Mouse (Mus musculus) cortical plate, adult 2 months (tissue): ENCODE results near the gene Ptpn7. TPM values are rescaled to one million over a fixed set of nuclear protein-coding genes. Genes with fewer than 3 reads are reported as not detected.

Experiments
- H3K27ac ChIP-seq: fragments of 200-500 bp; 2 replicates; pipeline ENCODE4 v1.5.1; 2012; ENCODE audit warnings: low read length, control low read depth, inconsistent platforms; ENCODE audit not compliant: insufficient read depth
- H3K4me1 ChIP-seq: fragments of 200-500 bp; 2 replicates; pipeline ENCODE4 v1.6.1; 2011; ENCODE audit warnings: low read length; ENCODE audit not compliant: control insufficient read depth, insufficient read depth
- H3K4me3 ChIP-seq: fragments of 200-500 bp; 2 replicates; pipeline ENCODE4 v1.5.1; 2011; ENCODE audit warnings: mild to moderate bottlenecking, low read length, control low read depth; ENCODE audit not compliant: insufficient read depth
- CTCF ChIP-seq: fragments of 200-500 bp; IDR thresholded peaks from 2 replicates; pipeline ENCODE4 v1.5.1; 2011; ENCODE audit warnings: mild to moderate bottlenecking, control low read depth, low read length; ENCODE audit not compliant: insufficient read depth; ENCODE audit errors: extremely low read depth
- POLR2A ChIP-seq: fragments of 200-500 bp; IDR thresholded peaks from 2 replicates; pipeline ENCODE4 v1.6.1; 2011; ENCODE audit warnings: mild to moderate bottlenecking, low read length, control low read depth; ENCODE audit not compliant: insufficient read depth; ENCODE audit errors: extremely low read depth
- polyA plus RNA-seq: library from polyadenylated mRNA; depleted of rRNA; stranded (reverse); fragments of >200 nt; gene quantifications from 2 replicates; pipeline ENCODE4 v1.2.3, GENCODE M21; 2012

Gene Ptpn7
- polyA plus RNA-seq, 1 experiment: 0.86 TPM

DNA sequence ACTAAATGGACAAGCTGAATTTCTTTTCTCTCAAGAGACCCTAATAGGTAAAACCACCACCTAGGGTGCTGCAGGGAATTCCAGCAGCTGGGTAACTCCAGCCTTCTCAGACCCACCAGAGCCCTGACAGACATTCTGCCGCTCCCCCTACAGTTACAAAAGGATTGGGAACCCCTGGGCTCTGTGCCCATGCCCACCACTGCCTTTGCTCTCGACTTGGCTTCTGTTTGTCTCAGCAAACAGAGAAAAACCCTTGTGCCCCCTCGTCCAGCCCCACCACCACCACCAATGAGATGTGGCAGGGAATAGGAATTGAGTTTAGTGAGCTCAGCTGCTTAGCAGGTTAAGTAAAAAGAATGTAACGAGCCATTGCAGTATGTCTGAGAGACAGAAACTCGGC is 16.5 kb downstream of the Ptpn7 start:
- Histone ChIP-seq H3K27ac (no peak overlapping the region), H3K4me1 (peaks cover 2% of the 10 kb centered on the region), H3K4me3 (peak overlapping the region; percentile 92; the same call in 1 of the 2 replicates)
- TF ChIP-seq POLR2A (no peak), CTCF (no peak)

DNA sequence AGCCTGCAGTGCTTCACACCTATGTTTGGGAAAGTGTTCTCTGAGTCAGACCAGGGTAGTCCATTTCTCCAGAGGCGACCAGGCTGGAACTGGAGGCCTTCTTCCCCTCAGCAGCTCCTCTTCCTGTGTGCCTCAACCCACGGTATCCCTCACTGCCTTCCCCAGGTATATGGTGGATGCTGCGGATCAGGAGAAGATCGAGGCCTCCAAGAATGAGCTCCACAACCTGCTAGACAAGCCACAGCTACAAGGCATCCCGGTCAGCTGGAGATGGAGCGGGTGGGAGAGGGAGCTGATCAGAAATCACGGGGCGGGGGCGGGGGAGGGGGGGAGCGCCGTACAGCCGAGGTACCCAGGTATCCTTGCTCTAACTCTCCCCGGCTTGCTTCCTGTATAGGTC is 21.5 kb downstream of the Ptpn7 start:
- H3K4me1 ChIP-seq: peaks cover 2% of the 10 kb centered on the region
- no peak for TF ChIP-seq CTCF
- TF ChIP-seq POLR2A: no peak
- peak overlapping the region; percentile 16; the same call in 1 of the 2 replicates for H3K4me3 ChIP-seq
- peak overlapping the region; percentile 8; the same call in 1 of the 2 replicates for H3K27ac ChIP-seq

DNA sequence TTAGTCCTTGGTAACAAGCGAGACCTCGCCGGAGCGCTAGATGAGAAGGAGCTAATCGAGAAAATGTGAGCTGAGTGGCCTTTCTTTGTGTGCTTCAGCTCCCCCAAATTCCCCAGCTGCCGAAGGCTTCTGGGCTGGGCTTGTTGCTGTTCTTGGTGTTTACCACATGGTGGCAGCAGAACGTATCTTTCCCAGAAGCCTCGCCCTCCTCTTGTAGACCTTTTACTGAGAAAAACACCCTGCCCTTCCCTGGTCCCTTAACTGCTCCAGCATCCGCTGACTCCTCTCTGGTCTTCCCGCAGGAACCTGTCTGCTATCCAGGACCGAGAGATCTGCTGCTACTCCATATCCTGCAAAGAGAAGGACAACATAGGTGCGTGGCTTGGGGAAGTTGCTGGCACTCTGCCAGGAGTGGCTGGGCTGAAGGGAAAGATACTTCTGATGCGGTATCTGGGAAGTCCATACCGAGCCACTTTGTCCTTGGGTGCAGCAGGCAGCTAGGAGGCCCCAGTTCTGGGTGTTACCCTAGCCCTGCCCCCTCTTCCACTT is 22.0 kb downstream of the Ptpn7 start:
- H3K4me1 ChIP-seq: peaks cover 2% of the 10 kb centered on the region; the same call in 1 of the 2 replicates
- peak overlapping the region; percentile 16 for H3K4me3 ChIP-seq
- peak; percentile 87 for TF ChIP-seq CTCF
- peak; percentile 50; the same call in 1 of the 2 replicates for TF ChIP-seq POLR2A
- H3K27ac ChIP-seq: 0 out of 2 replicates have a peak overlapping the region, but pooled peaks have one; percentile 2

DNA sequence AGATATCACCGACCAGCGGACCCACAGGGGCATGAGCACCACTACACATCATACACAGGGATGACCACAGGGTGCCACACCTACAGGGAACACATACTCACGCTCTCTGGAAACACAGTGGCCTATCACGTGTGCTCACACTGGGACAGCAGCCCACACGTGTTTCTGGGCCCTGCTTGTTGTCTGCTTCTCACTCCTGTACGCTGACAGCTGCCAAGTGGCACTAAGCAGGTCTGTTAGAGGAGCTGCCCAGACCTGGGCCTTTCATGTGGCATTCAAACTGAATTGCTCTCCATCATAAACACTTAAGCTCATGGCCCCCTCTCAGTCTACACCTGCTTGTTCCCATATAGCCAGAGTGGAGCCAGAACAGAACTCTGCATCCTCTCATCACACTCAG is 23.8 kb downstream of the Ptpn7 start:
- TF ChIP-seq POLR2A (no peak), CTCF (no peak)
- H3K4me3 ChIP-seq: no peak overlapping the region

DNA sequence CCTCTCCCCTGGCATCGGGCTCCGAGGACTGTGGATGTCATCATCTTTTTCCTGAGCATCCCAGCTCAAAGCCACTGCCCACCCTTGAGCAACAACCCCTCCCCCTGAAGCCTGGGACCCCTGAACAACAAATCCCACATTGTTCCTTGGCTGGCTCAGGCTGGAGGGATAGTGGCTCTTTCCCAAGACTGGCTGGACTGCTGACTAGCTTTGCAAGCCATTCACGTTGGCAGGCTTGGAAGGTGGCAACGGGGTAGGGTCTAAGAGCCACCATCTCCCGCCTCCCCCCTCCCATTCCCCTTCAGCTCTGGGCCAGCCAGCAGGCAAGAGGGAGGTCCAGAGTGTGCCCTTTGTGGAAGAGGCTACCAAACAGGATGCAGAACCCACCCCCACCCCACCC is 26.1 kb downstream of the Ptpn7 start:
- Histone ChIP-seq H3K4me1 (no peaks in the 10 kb centered on the region), H3K4me3 (no peak overlapping the region), H3K27ac (0 out of 2 replicates have a peak overlapping the region, but pooled peaks have one; percentile 2)
- TF ChIP-seq CTCF: no peak
- TF ChIP-seq POLR2A: 0 out of 2 replicates have a peak, but pooled peaks have one; percentile 11

More for the DNA sequence above, 23.8 kb downstream of the Ptpn7 start:
- Histone ChIP-seq H3K4me1 (peaks cover 1% of the 10 kb centered on the region; the same call in 1 of the 2 replicates), H3K27ac (no peak overlapping the region)

DNA sequence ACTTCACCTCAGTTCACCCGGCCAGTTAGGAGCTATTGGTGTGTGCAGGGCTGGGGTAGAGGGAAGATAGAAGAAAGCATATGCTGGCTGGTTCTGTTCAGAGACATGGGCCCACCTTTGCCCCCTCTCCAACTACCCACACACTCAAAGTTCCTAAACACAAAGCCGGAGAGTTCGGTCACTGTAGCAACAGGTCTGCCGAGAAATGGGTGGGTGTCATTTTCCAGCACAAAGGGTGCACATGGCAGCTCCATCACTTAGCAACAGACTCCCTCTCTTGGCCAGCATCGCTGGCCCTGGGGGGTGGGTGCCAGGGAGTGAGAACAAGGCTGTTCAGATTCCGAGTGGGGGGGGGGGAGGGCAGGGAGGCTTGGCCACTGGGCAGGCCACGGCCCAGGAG is 26.6 kb downstream of the Ptpn7 start:
- no peak overlapping the region for H3K27ac ChIP-seq
- TF ChIP-seq POLR2A (no peak), CTCF (no peak)
- no peak overlapping the region for H3K4me3 ChIP-seq
- no peaks in the 10 kb centered on the region for H3K4me1 ChIP-seq

DNA sequence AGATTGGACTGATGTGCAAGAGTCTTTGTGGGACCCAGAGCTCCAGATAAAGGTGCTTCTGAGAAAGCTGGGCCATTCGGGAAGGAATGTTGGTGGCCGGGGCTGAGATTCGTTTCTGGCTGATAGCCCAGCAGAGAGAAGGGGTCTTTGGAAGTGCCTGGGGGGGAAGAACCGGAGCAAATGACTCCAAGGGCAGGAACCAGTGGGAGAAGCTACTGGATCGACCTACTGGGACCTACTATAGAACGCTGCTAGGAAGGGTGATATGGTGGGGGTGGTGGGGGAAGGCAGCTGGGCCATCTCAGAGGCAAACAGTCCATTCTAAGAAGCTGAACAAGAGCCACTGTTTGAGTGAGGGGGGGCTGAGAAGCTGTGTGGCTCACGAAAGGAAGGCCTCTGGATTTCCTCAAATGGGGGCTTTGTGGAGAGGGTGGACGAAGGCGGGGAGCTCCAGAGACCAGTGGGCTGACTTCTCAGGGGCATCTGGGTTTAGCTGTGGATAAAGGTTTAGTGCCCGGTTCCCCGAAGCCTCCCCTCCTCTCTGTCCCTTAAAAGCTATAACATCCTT is 27.1 kb downstream of the Ptpn7 start:
- H3K4me3 ChIP-seq: no peak overlapping the region
- no peak overlapping the region for H3K27ac ChIP-seq
- H3K4me1 ChIP-seq: no peaks in the 10 kb centered on the region
- no peak for TF ChIP-seq CTCF
- TF ChIP-seq POLR2A: no peak

DNA sequence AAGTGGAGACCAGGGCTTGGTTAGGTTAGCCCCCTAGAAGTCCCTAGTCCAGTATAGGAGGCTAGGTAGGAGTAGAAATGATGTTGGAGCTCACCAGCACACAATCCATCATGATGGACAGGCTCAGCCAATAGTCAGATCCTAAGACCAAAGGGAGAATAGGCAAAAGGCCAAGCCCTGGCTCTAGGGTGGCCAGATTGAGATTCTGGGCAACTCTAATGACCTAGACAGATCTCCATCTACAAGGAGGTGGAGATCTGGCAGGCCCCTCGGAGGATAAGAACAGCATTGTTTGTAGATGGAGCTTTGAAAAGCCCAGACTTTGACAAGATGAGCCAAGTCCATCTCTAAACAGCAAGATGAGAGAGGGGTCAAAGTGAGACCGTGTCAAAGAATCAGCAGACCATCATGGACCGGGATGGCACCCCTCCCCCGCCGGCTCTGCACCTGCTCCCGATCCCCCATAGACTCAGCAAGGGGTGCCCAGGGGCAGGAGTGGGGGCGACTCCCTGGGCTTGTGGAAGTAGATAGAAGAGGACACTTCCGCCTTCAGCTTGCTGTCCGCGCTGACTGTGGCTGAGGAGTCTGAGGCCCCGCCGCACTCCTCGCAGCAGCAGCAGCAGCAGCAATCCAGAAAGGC is 28.0 kb downstream of the Ptpn7 start:
- Histone ChIP-seq H3K4me3 (no peak overlapping the region), H3K4me1 (no peaks in the 10 kb centered on the region), H3K27ac (peak overlapping the region; percentile 66)
- TF ChIP-seq POLR2A (no peak), CTCF (no peak)

DNA sequence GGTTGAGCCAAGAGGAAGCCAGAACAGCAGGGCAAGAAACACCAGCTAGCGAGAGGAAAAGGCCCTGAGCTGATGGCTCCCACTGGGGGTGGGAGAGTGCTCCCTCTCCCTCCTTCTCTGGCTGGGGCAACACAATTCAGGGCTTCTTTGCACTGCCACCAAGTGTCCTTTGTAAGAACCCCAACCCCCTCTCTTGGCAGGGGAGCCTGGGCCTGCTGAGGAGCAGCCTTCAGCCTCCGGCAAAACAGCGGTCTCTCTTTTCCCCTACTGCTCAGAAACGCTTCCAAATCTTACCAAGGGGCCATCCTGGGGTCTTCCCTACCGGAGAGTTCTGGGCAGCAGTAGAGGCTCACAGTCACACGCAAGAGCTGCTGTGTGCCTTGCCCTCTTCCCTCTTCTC is 30.2 kb downstream of the Ptpn7 start:
- TF ChIP-seq POLR2A (peak; percentile 21; the same call in 1 of the 2 replicates), CTCF (no peak)
- H3K4me1 ChIP-seq: no peaks in the 10 kb centered on the region
- peak overlapping the region; percentile 63; the same call in 1 of the 2 replicates for H3K27ac ChIP-seq
- H3K4me3 ChIP-seq: peak overlapping the region; percentile 15
